Mouse (Mus musculus): ENCODE results near the gene Nav2.

DNA sequence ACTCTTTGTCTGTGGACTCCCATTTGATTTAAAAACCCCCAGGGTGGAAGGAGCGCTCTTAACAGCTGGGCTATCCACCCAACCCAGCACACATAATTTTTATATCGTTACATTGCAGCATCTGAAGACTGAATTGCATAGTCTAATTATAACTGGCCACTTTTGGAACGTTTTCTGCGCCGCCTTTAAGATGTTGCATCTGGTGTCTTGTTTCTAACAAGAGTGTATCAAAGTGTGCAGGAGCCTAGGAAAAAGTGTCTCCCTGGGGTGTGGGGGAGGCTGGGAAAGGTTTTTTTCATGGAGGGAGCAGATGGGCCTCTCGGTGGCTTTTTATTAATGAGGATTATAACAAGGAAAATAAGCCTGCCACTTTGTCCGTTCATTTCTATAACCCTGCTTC, 661.1 kb downstream of the Nav2 start:
- no peak for TF ChIP-seq CTCF (IDR thresholded peaks at IDR 0.05)
- TF ChIP-seq POLR2A (IDR thresholded peaks at IDR 0.05; ENCODE audit: insufficient read depth, low read depth, low read length) = no peak
- no peak for TF ChIP-seq EP300 (IDR thresholded peaks at IDR 0.05; ENCODE audit: insufficient read depth, low read depth, low read length)

Data from heart, adult 2 months (tissue).